Mouse (Mus musculus) bone marrow, adult 2 months (tissue): ENCODE data around the gene Khk.

Experiments
- CTCF ChIP-seq: fragments of 200-500 bp; IDR thresholded peaks from 2 replicates; pipeline ENCODE4 v1.5.1; 2011; ENCODE audit warnings: low read length, control low read depth; ENCODE audit not compliant: control insufficient read depth, insufficient read depth
- POLR2A ChIP-seq: fragments of 200-500 bp; IDR thresholded peaks from 2 replicates; pipeline ENCODE4 v1.6.1; 2011; ENCODE audit warnings: low read depth, mild to moderate bottlenecking, control low read depth, low read length, borderline replicate concordance; ENCODE audit not compliant: control insufficient read depth

GRCm38 (mm10) chr5:30963916-30964315 is 42.7 kb downstream of the Khk start:
- TF ChIP-seq CTCF (no peak), POLR2A (no peak)
